Mouse (Mus musculus): ENCODE results near the gene Plekhb2.

The Plekhb2 gene

DNA sequence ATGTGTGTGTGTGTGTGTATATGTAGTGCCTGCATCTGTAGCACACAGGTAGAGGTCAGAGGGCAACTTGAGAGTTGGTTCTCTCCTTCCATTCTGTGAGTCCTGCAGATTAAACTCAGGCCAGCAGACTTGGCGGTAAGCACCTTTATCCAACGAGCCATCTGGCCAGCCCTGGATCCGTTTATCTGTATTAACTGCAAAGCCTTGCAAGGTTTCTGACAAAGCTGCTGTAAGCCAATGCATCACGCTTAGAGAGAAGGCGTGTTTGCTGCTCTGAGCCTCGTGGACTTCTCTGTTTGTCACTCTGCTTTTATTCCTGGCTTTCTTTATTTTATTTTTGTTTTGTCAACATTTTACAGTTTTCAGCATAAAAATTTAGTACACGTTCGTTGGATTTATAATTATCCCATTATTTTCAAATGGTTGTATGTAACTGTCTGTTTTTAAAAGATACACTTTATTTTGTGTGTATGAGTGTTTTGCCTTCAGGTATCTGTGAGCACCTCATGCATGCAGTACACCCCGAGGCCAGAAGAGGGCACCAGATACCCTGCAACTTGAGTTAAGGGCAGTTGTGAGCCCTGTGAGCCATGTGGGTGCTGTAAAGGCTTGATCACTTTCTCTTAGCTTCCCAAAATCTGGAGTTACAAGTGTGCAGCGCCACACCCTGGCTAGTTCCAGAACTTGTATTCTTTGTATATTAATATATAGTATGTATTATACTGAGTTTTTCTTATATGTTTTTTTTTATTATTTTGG, 17.2 kb downstream of the Plekhb2 start:
- peak; percentile 95 for DNase-seq (ENCODE audit: low read depth)

DNA sequence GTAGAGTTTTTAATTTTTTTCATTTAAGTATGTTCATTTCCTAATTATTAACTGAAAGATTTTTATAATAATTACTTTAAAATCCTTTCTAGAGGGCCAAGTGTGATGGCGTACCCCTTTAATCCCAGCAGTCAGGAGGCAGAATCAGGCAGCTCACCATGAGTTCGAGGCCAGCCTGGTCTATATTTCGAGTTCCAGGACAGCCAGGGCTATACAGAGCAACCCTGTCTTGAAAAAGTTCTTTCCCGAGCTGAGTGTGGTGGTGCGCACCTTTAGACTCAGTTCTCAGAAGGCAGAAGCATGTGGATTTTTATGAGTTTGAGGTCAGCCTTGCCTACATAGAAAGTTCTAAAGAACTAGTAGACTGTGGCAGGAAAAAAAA, 17.8 kb downstream of the Plekhb2 start:
- DNase-seq (ENCODE audit: low read depth): no peak

- DNase-seq (ENCODE audit: low read depth): no peak
Measured at GRCm38 (mm10) chr1:34868391-34868790, 18.6 kb downstream of the Plekhb2 start.

DNA sequence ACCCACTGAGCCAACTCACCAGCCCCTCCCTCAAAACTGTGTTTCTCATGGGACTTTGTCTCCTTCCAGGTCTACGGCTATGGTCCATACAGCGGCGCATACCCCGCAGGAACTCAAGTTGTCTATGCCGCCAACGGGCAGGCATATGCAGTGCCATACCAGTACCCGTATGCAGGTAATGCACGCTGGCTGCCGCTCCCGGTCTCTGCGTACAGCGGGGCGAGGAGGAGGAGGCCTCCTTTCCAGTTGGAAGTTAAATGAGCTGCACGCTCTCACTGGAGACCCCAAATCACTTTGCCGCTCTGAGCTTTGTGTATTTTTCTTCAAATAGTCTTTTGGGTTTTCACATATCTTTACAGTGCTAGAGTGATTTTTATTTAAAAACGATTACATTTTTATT, 19.5 kb downstream of the Plekhb2 start:
- DNase-seq (ENCODE audit: low read depth): no peak

GRCm38 (mm10) chr1:34871170-34871569, 21.4 kb downstream of the Plekhb2 start:
- no peak for DNase-seq (ENCODE audit: low read depth)

GRCm38 (mm10) chr1:34873551-34873950, 23.8 kb downstream of the Plekhb2 start:
- no peak for DNase-seq (ENCODE audit: low read depth)

GRCm38 (mm10) chr1:34879611-34880010, 29.8 kb downstream of the Plekhb2 start:
- no peak for DNase-seq (ENCODE audit: low read depth)

- no peak for DNase-seq (ENCODE audit: low read depth)
Measured at GRCm38 (mm10) chr1:34883776-34884175, 34.0 kb downstream of the Plekhb2 start.

DNA sequence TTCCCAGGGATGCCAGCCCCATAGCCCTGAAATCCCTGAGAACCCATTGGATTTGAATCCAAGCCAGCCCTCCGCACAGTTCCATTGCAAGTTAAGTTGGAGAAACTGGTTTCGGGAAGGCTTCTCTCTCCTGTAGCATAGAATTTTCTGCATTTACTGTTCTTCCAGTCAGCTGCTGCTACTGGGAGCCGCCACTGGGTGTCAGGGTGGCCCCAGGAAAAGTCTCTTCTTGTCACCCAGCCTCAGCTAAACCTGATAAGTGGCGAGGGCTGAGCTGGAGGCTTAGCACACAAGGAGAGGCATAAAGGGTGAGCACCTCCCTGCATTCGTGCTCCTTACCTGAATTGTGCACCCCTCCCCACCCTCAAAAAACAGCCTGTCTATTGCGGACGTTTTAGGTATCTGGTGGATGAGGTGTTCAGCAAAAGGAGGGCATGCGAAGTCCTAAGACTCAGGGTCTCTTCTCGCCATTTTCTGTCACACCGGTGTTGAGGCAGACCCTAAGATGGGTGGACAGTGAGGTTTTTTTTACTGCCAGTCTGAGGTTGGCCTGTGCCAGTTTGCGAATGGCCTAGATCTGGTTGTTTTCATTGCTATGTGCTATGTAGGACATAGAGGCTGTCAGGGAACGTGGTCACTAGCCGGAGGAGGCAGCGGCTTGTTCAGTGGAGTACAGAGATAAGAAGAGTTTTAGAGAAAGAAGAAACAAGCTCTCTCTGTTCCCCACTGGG, 41.9 kb downstream of the Plekhb2 start:
- DNase-seq (ENCODE audit: low read depth): peak; percentile 17

GRCm38 (mm10) chr1:34892466-34892865, 42.7 kb downstream of the Plekhb2 start:
- DNase-seq (ENCODE audit: low read depth): no peak

DNA sequence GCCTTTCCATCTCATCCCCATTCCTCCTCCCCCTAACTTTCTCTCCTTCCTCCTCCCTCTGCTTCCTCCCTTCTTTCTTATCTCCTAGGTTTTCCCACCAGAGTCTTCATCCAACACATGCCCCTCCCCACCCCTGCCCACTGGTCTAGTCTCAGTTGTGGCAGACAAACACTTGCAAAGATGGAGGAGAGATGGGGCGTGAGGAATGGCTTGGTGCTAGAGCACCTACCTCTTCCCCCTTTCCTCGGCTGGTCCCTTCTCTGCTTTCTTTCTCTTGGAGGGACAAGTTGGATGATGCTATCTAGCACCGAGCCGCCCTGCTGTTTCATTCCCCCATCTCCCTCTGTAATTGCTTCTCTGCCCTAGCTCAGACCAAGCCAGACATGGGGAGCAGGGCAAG, 43.6 kb downstream of the Plekhb2 start:
- no peak for DNase-seq (ENCODE audit: low read depth)

GRCm38 (mm10) chr1:34893831-34894230, 44.1 kb downstream of the Plekhb2 start:
- DNase-seq (ENCODE audit: low read depth): peak; percentile 11

- DNase-seq (ENCODE audit: low read depth): no peak
Measured at GRCm38 (mm10) chr1:34896102-34896501, 46.3 kb downstream of the Plekhb2 start.

- peak; percentile 61 for DNase-seq (ENCODE audit: low read depth)
Measured at GRCm38 (mm10) chr1:34896898-34897297, 47.1 kb downstream of the Plekhb2 start.

DNA sequence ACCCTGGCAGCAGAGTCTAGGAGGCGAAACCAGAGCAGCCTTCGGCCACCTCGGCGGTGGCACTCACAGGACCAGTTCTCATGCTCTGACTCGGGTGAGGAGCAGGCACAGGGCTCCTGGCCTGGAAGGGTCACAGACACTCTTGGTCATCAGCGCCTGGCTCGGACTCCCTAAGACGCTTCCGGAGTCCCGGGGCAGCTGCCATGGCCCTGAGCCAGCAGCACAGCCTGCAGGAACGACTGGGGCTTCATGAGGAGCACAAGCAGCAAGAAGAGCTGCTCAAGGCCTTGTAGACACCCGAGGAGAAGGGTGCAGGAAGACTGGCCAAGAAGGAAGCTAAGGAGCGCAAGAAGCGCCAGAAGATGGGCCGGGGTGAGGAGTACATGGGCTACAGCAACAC, 78.9 kb downstream of the Plekhb2 start:
- no peak for DNase-seq (ENCODE audit: low read depth)
